Mouse (Mus musculus): ENCODE results near the gene Nt5dc1.
"Not testable (repeated sequence)": the region's sequence is repeated elsewhere in the genome, so short reads cannot be mapped to it uniquely, and the experiment has no call there.

Gene Nt5dc1

DNA sequence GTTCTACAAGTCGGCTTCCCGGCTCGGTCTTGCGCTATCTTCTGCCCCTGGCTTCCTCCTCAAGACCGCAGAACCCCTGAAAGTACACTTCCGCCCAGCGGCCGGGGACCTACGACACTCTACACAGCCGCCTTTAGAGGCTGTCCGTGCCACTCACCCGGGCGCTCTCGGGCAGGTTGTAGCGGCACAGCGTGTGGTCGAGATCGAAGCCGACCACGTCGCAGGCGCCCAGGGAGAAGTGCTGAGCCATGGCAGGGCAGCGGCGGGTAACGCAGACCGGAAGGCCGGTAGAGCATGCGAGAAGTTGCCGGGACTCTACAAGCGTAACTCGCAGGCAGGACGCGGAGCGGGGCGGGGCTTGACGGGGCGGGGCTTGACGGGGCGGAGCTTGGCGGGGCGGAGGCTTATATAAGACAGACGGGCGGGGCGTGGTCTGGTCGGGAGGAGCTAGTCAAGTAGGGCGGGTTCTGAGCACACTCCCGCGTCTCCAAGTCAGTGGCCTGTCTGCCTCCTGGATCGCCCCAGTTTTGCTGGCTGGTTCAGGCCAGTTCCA lies at the start of gene Nt5dc1:
Gene Nt5dc1 (minus strand): TSS at position 349 of the 553 bp plus-strand sequence.
- peak; percentile 94 for DNase-seq (ENCODE audit: low read depth, low spot score)

- DNase-seq (ENCODE audit: low read depth, low spot score), result no peak
These were observed 46.0 kb upstream of the Nt5dc1 start for GRCm38 (mm10) chr10:34464321-34464720.

DNA sequence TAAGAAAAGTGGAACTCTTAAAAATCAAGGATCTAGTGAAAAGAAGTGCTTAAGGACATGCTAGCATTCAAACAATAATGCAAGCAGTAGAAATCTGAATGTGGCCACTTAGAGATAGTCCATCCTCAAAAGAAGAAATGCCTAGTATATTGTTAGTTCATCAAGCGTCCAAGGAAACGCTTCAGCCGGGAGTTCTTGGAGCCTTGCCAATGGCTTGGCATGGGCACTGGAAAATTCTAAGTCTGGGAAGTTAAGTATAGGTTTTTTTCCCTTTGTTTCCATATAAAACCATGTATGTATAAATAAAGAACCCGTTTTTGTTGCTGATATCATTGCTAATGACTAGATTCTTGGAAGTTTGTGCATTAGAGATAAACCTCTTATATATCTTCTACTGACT lies 43.1 kb upstream of the Nt5dc1 start:
- DNase-seq (ENCODE audit: low read depth, low spot score), result no peak

DNA sequence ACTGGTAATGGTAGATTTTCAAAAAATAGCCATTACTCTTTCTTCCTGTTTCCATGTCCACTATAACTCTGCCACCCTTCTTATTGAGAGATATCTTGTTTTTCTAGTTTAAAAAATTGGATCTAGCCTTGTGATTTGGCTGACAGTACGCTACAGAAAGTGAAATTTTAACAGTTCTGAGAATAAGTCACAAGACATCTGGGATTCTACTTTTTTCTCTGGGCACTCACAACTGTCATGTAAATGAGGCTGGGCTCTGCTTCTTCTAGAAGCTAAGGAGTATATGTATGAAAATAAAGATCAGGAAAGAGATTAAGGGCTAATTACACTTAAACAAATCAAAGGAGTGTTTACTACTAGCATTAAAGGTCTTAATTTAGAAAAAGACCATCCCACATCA lies 31.1 kb upstream of the Nt5dc1 start:
- DNase-seq (ENCODE audit: low read depth, low spot score), result no peak

DNA sequence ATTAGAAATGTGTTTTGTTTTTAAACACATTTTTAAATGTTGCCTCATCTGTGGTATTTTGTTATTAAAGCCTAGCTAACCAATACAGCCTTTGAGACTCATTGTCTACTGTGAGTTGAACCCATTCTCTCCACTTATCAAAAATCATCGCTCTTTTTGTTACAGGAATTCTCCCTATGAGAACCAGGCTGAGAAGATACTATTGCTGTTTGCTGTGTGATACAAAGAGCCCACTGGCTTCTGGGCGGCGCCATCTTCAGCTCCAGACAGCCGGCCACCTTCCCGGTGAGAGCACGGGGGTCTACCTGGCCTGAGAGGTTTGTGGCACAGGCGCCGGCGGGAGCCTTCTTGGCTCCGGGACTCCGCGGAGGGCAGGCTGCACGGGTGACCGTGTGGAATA lies 15.8 kb upstream of the Nt5dc1 start:
- not testable (repeated sequence) for DNase-seq (ENCODE audit: low read depth, low spot score)

DNA sequence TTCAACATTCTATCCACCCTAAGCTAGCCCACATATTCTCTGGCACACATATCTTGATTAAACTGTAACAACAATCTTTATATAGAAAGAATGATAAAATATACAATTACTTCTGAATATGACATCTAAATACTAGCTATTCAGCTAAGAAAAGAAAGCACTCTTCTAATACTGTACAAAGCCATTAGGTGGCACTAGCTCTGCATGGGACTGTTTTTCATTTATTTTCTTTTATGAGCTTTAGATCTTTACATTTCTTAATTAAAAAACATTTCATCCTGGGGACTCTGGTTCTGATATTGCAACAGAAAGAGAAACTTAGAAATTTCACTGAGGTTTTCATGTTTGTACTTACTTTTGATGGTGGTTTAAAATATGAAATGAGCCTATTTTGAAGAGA lies 13.4 kb upstream of the Nt5dc1 start:
- DNase-seq (ENCODE audit: low read depth, low spot score), result no peak

DNA sequence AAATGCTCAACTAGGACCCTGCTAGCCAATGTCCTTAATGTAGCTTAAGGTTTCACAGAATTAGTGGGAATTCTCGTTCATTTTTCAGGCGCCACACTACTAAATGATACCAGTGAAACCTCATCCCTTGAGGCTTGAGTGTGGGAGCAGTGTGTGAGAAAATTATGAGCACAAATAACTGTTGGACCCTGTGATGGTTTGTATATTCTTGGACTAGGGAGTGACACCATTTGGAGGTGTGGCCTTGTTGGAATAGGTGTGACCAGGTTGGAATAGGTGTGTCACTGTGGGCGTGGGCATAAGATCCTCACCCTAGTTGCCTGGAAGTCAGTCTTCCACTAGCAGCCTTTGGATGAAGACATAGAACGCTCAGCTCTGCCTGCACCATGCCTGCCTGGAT lies 442 bp upstream of the Nt5dc1 start:
- not testable (repeated sequence) for DNase-seq (ENCODE audit: low read depth, low spot score)

GRCm38 (mm10) chr10:34399267-34399666 lies 19.1 kb downstream of the Nt5dc1 start:
- DNase-seq (ENCODE audit: low read depth, low spot score), result no peak

DNA sequence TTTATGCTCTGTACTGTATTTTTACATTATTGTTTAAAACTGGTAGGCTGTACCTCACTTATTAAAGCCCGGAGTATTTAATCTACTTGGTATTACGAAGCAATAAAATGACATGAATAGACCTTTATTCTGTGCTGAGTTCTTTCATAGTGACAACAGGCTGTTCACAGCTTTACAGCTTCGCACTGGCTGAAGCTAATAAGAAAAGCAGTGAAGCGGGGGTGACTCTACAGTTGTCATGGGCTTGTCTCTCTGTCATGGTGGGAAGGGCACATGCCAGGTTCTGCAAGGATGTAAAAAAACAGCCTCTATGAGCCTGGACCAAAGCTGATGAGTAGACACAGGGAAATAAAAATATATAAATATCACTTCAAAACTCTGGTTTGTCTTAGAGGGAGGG lies 21.4 kb downstream of the Nt5dc1 start:
- no peak for DNase-seq (ENCODE audit: low read depth, low spot score)

GRCm38 (mm10) chr10:34389681-34390080 lies 28.7 kb downstream of the Nt5dc1 start, which contains the start of gene Col10a1:
Gene Col10a1 (plus strand): TSS chr10:34389981.
- DNase-seq (ENCODE audit: low read depth, low spot score), result no peak

- no peak for DNase-seq (ENCODE audit: low read depth, low spot score)
These were observed 32.7 kb downstream of the Nt5dc1 start for GRCm38 (mm10) chr10:34385636-34386035.

- no peak for DNase-seq (ENCODE audit: low read depth, low spot score)
These were observed 45.0 kb downstream of the Nt5dc1 start for GRCm38 (mm10) chr10:34373332-34373731.

- no peak for DNase-seq (ENCODE audit: low read depth, low spot score)
These were observed 50.2 kb downstream of the Nt5dc1 start for GRCm38 (mm10) chr10:34368138-34368537.

- DNase-seq (ENCODE audit: low read depth, low spot score), result no peak
These were observed 54.6 kb downstream of the Nt5dc1 start for GRCm38 (mm10) chr10:34363756-34364155.

- no peak for DNase-seq (ENCODE audit: low read depth, low spot score)
These were observed 60.1 kb downstream of the Nt5dc1 start for GRCm38 (mm10) chr10:34358263-34358662.

DNA sequence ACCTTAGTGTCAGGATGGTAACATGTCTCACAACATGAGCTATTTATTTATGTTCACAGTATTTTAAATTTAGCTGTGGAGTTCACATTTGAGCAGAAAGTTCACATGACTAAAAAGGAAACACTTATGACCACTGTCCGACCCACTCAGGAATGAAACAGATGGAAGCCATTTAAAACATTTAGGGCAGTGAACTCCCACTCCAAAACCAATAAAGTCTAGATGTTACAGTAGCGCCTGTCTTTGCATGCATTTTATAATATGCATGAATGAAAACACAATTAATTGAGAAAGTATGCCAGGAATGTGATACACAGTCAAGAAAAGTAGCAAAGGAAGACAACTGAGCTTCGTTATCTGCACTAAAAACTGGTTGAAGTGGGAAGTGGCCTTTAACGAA lies 66.2 kb downstream of the Nt5dc1 start:
- DNase-seq (ENCODE audit: low read depth, low spot score), result no peak

DNA sequence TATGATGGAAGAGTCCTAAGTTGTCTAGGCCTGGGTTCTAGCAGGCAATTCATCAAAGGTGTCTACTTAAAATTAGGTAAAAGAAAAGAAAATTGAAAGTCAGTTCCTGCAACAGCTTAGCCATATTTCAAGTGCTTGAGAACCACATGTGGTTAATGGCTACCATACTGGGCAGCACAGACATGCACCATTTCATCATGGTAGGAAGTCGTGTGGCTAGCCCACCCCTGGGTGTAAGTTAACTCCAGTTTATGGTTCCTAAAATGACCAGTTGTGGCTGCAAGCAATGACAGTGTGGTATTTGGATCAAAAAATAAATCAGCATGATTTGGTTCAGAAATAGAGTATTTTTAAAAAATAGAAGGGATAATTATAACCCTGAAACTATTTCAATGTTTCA lies 76.5 kb downstream of the Nt5dc1 start:
- no peak for DNase-seq (ENCODE audit: low read depth, low spot score)

GRCm38 (mm10) chr10:34341014-34341413 lies 77.3 kb downstream of the Nt5dc1 start:
- DNase-seq (ENCODE audit: low read depth, low spot score), result no peak

GRCm38 (mm10) chr10:34328310-34328709 lies 90.0 kb downstream of the Nt5dc1 start:
- DNase-seq (ENCODE audit: low read depth, low spot score), result no peak

DNA sequence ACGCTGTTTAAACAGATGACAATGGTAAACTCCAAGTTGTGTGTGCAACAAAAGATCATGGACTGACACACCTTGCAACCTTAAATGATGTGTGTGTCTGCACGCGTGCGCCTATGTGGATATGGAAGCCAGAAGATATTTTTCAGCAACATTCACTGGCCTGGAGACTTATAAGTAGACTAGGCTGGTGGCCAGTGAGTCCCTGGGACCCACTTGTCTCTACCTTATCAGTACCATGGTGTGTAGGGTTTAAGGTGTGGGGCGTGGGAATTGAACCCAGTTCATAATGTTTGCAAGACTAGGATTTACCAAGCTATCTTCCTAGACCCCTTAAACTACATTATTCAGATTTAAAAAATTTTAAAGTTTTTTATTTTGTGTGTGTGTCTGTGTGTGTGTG lies 91.2 kb downstream of the Nt5dc1 start:
- no peak for DNase-seq (ENCODE audit: low read depth, low spot score)

GRCm38 (mm10) chr10:34326701-34327100 lies 91.7 kb downstream of the Nt5dc1 start:
- peak; percentile 36 for DNase-seq (ENCODE audit: low read depth, low spot score)

- DNase-seq (ENCODE audit: low read depth, low spot score), result no peak
These were observed 97.5 kb downstream of the Nt5dc1 start for GRCm38 (mm10) chr10:34320809-34321208.

- DNase-seq (ENCODE audit: low read depth, low spot score), result no peak
These were observed 101.1 kb downstream of the Nt5dc1 start for GRCm38 (mm10) chr10:34317217-34317606.

DNA sequence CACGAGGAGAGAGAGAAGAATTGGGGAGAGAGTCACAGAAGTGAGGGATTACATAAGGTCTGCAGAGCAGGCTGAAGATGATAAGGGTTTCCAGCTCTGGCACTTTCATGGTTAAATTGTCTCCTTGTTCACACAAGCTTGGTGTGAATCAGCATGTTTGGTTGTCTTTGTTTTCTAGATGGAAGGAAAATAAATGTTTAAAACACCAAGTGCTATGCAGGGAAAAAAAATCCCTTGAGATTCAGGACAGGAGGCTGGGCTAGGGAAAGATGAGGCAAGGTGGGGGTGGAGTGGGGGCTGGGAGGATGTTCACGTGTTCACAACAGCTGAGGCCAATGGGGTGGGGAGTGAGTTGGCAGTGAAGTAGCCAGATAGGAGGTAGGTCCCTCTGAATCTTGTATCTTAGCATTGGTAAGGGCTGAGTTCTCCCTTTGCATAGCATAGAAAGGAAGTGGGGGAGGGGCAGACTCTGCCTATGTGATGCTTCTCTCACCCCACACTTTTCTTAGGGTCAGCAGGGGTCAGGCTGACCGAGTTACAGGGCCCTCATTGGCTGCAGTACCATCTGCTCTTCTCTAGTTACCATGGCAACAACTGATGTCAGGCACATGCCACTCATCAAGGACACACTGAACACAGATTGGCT lies 101.7 kb downstream of the Nt5dc1 start:
- no peak for DNase-seq (ENCODE audit: low read depth, low spot score)

Measured in CD4-positive helper T cell, adult 2 months (primary cell).